Mouse (Mus musculus) megakaryocyte, embryonic 14.5 days (primary cell): Measurements from ENCODE around the gene Hoxd3.

Experiments used
- FLI1 ChIP-seq: IDR thresholded peaks from 2 replicates; pipeline ENCODE4 v1.6.1; 2012; ENCODE audit warnings: low read length, inconsistent platforms, mixed read lengths
- GATA1 ChIP-seq: IDR thresholded peaks from 3 replicates; pipeline ENCODE4 v1.6.1; 2012; ENCODE audit warnings: mixed read lengths, low read length, inconsistent platforms, borderline replicate concordance

DNA sequence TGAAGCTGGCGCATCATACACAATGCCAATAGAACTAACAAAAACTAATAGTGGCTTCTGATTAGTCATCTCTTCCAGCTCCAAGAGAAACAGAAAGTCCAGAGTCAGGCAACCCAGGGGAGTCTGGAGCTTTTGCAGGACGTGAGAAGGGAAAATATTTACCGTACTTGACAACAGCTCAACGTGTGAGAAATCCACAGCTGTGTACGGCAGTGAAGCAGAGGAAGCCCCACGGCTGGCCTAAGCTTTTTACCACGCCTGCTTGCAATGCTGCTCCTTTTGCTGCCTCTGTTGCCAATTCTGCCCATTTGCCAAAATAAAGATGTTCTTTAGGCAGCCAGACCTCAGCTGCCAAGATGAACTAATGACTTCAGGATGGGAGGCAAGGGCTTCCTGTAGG, 83.8 kb downstream of the Hoxd3 start:
- no peak for TF ChIP-seq GATA1
- no peak for TF ChIP-seq FLI1
